Mouse (Mus musculus): ENCODE data around the gene Bcar3.

GRCm38 (mm10) chr3:122516327-122516695 lies 222.4 kb downstream of the Bcar3 start:
- no peak for TF ChIP-seq CTCF (IDR thresholded peaks at IDR 0.05 in 2 of 3, conservative IDR thresholded peaks at IDR 0.05 in 1 of 3; ENCODE audit: control insufficient read depth in 1 of 3, insufficient read depth in 1 of 3, low read depth in 2 of 3, low read length in 3 of 3, poor library complexity in 1 of 3, severe bottlenecking in 1 of 3)
- no peak for TF ChIP-seq POLR2A (IDR thresholded peaks at IDR 0.05; ENCODE audit: control insufficient read depth in 1 of 2, insufficient read depth in 1 of 2, low read depth in 1 of 2, low read length in 2 of 2, poor library complexity in 1 of 2)

Data from MEL (cell line).